Mouse (Mus musculus): ENCODE measurements at regions not wholly inside any gene's neighbourhood (a gene's known extent, or its start where the extent isn't known, plus 50 kb on each side); places are given as distances from the start of the nearest gene placed in this dataset.

DNA sequence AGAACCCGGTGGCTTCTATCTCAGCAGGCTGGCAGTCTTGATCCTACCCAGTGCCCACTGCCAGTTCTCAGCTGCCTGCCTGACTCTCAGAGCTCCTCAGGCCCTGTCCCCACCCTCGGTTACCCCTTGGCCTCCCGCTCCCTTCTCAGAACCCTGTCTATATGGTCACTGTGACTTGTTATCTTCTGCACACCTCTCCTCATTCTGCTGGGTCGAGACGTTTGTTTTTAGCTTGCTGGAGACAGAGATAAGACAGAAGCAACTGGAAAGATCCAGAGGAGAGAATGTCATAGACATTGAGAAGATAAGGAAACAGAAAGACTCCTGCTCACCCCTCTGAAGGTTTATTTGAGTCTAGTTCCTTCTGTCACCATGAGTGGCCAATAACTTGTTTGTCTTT, 53.8 kb upstream of the Phc1 start:
- no peak for DNase-seq

DNA sequence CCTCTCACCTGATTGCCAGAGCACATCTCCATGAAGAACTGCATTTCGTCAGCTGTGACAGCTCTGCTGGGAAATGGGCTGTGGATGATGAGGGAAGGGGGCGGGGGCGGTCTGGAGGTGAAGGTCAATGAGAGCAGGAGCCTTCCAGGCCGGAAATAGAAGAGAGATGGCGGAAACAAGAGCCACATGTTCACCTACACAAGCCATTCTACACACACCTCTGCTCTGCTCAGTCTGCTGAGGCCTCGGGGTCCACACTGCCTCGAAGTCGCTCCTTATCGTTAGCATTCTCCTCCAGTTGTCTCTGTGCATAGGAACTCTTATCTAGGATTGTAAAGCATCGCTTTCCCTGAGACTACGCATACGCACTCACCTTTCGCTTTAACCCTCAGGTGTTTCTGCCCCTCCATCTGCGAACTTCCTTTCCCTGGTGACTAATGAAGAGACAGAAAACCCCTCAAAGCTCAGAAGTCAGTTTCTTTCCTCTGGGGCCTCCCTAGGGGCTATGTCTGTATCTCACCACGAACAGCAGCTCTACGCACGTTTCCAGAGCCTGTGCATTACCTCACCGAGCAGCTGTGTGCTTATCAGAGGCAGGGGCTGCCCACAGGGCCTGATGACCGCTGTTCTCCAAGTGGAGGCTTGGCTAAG, 53.0 kb upstream of the Phc1 start:
- no peak for DNase-seq

DNA sequence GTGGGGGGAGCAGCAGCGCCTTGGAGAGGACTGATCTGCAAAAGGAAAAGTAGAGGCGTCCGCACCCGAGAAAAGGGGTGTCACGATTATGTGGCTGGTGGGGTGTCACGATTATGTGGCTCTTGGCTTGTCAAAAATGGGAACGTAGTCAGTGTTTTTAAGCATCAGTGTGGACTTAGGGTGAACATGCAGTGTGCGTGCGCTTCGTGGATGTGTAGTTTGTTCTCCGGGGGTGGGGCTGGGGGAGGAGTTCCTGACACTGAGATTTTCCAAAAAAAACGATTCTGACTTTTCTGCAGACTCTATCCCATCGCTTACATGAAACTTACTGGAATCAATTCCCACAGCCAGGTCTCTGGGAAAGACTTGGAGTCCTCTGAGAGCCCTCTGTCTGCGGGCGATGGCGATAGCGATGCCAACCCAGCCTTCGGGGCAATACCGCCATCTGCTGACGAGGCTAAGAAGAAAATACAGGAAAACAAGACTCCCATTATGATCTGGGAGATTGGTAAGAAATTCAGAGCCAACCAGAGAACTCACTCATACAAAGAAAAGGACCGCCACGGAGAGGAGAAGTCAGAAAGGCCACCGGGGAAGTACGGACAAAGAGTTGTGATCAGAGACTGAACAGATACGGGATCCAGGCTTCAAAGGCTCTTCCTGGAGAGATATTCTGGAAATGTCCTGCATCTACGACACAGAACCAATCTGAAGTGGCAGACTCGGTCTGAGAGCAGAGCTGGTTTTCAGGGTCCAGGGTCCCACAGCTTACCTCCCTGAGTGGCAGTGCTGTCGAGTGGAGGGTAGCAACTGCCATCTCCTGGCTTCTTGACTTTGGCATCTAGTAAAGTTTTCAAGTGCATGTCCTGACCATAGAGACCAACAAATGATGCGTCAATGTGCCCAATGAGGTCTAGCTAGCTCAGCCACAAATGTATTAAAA, 51.6 kb upstream of the Phc1 start:
- peak; percentile 70 to 81 for DNase-seq

DNA sequence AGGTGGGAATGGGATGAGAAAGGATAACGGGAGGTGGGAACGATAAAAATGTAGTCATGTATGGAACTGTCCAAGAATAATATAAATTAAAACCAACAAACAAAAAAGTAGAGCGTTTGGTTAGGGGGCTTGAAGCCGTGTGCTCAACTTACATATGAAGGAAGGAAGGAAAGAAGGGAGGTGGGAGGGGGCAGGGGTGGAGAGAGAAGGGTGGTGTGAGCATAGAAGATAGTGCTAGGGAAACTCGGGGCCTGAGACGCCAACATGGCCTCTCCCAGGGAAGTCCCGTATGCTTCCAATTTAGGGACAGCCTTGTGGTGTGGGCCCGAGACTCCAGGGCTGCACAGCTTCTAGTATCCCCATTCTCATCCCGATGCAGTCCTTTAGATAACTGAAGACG, 50.8 kb upstream of the Phc1 start:
- DNase-seq = no peak

DNA sequence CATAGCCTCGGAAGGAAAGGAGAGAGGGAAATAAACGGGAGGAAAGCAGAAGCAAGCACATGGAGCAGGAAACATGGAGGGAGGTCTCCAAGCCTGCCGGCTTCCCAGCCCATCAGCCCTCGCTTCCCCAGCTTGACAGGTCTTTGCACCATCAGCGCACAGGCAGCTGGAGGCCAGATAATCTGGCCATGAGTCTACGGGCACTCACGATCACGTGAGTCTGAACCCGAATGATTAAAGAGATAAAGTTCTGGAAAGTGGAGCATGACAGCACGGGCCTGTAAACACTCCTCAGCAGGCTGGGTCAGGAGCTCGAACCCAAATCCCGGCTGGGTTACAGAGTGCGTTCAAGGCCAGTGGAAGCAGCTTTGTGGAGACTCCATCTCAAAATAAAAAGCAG, 50.4 kb upstream of the Phc1 start:
- no peak for DNase-seq

Measured in lung, postnatal 4 days (tissue).